Mouse (Mus musculus): Measurements from ENCODE around the gene Prdm13. TPM values are rescaled to one million over a fixed set of nuclear protein-coding genes. Genes with fewer than 3 reads are reported as not detected.

Prdm13 gene
- polyA plus RNA-seq (2015; fragmentation: Nextera tagmentation; extraction: Ambion mirVana) = not detected in 2 replicates

DNA sequence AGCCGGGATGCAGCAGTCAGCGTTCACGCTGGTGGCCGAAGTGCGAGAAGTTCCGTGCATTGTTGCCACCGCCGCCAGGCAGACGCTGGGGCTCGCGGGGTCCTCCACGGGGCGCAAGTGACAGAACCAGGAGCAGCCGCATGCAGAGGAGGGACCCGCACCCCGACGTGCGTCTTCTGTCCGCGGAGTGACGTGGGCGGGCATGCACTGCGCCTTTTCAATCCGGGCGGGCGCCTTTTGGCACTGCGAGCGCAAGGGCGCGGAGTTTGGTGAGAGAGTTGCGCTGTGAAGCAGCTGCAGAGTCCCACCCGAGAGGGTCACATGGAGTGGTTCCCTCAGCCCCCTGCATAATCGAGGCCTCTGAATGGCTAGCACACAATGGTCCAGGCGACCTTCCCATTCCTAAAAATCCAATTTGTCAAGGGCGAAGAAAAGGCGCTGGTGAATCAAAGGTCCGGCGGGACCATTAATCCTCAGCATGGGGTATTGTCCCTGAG lies at the start of gene Prdm13:
Gene Prdm13 (minus strand): TSS at position 369 of the 497 bp plus-strand sequence.
- Histone ChIP-seq H3K27ac (ENCODE audit: low read length) (no peak within 1 kb of the TSS), H3K4me1 (ENCODE audit: insufficient read depth, low read length) (peaks cover 10% of the 10 kb centered on the region), H3K4me2 (replicated peaks; ENCODE audit: low read depth, low read length) (no peak within 1 kb of the TSS), H3K4me3 (ENCODE audit: low read length) (no peak within 1 kb of the TSS), H3K9ac (replicated peaks; ENCODE audit: low read length) (no peak within 1 kb of the TSS), H3K36me3 (ENCODE audit: insufficient read depth, low read length) (no peaks in the 10 kb centered on the region), H3K9me3 (ENCODE audit: low read length) (no peaks in the 10 kb centered on the region), H3K27me3 (ENCODE audit: insufficient read depth, low read length) (peaks cover 99% of the 10 kb centered on the region)
- 1% methylated on average over 38 of the region's 38 CpGs for WGBS
- no peak for ATAC-seq (ENCODE audit: low FRiP score, low TSS enrichment)

DNA sequence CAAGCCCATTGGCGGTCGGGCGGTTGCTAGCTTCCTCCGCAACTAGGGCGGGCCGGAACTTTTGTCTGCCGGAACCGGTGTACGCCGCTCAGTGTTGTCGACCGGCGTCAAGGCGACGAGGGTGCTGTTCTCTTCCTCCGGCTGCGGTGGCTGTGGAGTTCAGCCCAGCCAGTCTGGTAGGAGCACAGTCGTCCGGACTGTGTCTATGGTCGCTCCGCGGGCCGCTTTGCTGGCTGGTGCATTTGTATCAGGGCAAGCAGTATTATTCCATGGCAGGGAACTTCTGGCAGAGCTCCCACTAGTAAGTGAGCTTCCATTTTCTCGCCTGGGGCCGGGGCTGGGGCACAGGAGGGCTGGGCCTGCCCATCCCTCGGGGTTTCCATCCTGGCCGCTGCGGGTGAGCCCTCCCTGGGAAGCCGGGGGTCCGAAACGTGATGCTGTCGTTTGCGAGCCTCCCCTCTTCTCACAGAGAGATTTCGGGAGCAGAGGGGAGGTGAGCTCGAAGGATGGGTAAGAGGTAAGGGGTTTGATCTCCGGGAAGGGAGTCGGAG lies 41.9 kb upstream of the Prdm13 start, which contains the start of gene Ccnc:
Gene Ccnc (plus strand): TSS at position 87 of the 551 bp plus-strand sequence.
- under 1% methylated on average over 37 of the region's 37 CpGs for WGBS
- H3K4me3 ChIP-seq (ENCODE audit: low read length) = peak within 1 kb of the TSS; percentile 78
- ATAC-seq (ENCODE audit: low FRiP score, low TSS enrichment) = peak; percentile 98
- peaks cover 5% of the 10 kb centered on the region for H3K4me1 ChIP-seq (ENCODE audit: insufficient read depth, low read length)
- no peaks in the 10 kb centered on the region for H3K9me3 ChIP-seq (ENCODE audit: low read length)
- H3K27ac ChIP-seq (ENCODE audit: low read length) = peak within 1 kb of the TSS; percentile 85
- peak within 1 kb of the TSS; percentile 82 for H3K9ac ChIP-seq (replicated peaks; ENCODE audit: low read length)
- peak within 1 kb of the TSS; percentile 60 for H3K4me2 ChIP-seq (replicated peaks; ENCODE audit: low read depth, low read length)
- H3K27me3 ChIP-seq (ENCODE audit: insufficient read depth, low read length) = no peaks in the 10 kb centered on the region
- H3K36me3 ChIP-seq (ENCODE audit: insufficient read depth, low read length) = no peaks in the 10 kb centered on the region

DNA sequence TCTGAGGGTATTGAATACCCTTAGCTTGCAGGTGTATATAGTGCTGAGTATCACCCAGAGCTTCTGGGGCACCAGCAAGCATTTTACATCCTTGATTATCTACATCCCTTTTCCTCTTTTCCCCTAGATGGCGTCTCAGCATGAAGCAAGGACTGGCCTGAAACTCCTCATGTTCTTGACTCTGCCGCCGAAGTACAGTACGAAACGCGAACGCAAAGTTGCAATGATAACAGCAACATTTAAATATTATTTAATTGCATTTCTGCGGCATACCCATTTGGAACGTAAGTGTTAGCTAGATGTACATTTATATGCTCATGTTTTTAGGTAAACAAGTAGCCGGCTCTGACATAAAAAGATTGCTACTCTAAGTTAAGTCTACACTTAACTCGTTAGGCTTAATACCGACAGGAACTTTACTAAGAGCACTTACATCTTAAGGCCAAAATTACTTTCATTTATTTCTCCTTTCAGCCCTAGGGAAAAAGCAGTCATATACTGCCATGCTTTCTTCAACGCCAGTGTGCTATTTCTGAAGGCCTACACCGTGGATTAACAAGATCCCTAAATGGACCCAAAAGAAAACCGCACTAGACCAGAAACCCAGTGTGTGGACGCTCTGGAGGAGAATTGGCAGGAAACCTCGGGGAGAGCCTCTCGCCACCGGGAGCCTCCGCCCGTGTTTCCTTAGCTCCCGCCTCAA lies 41.3 kb upstream of the Prdm13 start:
- H3K9me3 ChIP-seq (ENCODE audit: low read length) = no peaks in the 10 kb centered on the region
- H3K36me3 ChIP-seq (ENCODE audit: insufficient read depth, low read length) = no peaks in the 10 kb centered on the region
- H3K4me1 ChIP-seq (ENCODE audit: insufficient read depth, low read length) = peaks cover 5% of the 10 kb centered on the region
- H3K4me2 ChIP-seq (replicated peaks; ENCODE audit: low read depth, low read length) = peak overlapping the region; percentile 60
- WGBS = under 1% methylated on average over 22 of the region's 22 CpGs
- ATAC-seq (ENCODE audit: low FRiP score, low TSS enrichment) = peak; percentile 67
- H3K27me3 ChIP-seq (ENCODE audit: insufficient read depth, low read length) = no peaks in the 10 kb centered on the region
- H3K27ac ChIP-seq (ENCODE audit: low read length) = peak overlapping the region; percentile 85
- H3K4me3 ChIP-seq (ENCODE audit: low read length) = peak overlapping the region; percentile 78
- H3K9ac ChIP-seq (replicated peaks; ENCODE audit: low read length) = peak overlapping the region; percentile 82

DNA sequence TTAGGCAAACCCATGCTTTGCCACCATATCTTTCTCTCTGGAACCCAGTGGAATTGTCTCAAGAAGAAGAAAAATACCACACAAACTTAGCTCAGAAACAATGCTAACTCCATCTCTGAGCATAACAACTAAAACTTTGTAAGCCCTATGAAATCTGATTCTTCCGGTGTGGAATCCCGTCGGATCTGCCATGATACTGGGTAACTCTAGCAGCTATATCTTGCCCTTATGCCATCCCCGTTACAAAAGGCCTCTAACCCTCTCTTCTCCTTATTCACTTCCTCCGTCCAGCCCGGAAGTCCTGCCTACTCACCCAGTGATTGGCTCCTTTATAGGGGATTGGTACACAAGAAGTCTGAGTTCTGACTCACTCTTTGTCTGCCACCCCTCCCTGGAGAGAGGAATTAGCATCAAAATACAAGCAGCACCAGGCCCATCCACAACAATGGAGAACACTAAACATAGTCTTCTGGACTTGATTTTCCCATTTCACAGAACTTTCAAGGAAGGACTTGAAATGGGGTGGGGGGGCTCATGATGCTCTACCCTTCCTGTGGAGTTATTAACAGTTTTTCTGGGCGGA lies 37.1 kb upstream of the Prdm13 start:
- Histone ChIP-seq H3K27ac (ENCODE audit: low read length) (no peak overlapping the region), H3K36me3 (ENCODE audit: insufficient read depth, low read length) (no peaks in the 10 kb centered on the region)
- 55% methylated on average over 7 of the region's 7 CpGs for WGBS

DNA sequence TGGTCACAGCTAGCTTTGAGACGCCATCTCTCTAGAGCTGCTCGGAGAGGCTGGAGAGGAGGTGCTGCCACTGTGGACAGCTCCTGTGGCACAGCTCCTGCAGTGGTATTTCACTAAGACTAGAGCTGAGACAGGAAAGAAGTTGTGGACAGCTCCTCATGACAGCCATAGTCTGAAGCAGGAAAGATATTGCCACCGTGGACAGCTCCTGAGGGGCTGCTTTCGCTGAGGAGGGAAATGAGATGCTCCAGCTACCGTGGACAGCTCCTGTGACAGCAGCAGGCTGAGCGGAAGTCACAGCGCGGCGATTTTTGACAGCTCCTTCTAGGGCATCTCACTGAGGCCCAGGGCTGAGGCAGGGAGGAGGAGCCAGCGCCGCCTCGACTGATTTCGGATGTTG lies 26.4 kb upstream of the Prdm13 start:
- H3K36me3 ChIP-seq (ENCODE audit: insufficient read depth, low read length) = no peaks in the 10 kb centered on the region
- no peak overlapping the region for H3K9ac ChIP-seq (replicated peaks; ENCODE audit: low read length)
- WGBS = 3% methylated on average over 13 of the region's 13 CpGs
- peak; percentile 99 for ATAC-seq (ENCODE audit: low FRiP score, low TSS enrichment)
- no peaks in the 10 kb centered on the region for H3K9me3 ChIP-seq (ENCODE audit: low read length)
- H3K4me2 ChIP-seq (replicated peaks; ENCODE audit: low read depth, low read length) = no peak overlapping the region
- H3K27me3 ChIP-seq (ENCODE audit: insufficient read depth, low read length) = no peaks in the 10 kb centered on the region
- H3K4me3 ChIP-seq (ENCODE audit: low read length) = no peak overlapping the region
- H3K4me1 ChIP-seq (ENCODE audit: insufficient read depth, low read length) = no peaks in the 10 kb centered on the region
- H3K27ac ChIP-seq (ENCODE audit: low read length) = no peak overlapping the region

More for the DNA sequence above, 37.1 kb upstream of the Prdm13 start:
- Histone ChIP-seq H3K4me1 (ENCODE audit: insufficient read depth, low read length) (no peaks in the 10 kb centered on the region), H3K9ac (replicated peaks; ENCODE audit: low read length) (no peak overlapping the region), H3K9me3 (ENCODE audit: low read length) (no peaks in the 10 kb centered on the region), H3K4me3 (ENCODE audit: low read length) (no peak overlapping the region), H3K27me3 (ENCODE audit: insufficient read depth, low read length) (no peaks in the 10 kb centered on the region), H3K4me2 (replicated peaks; ENCODE audit: low read depth, low read length) (no peak overlapping the region)
- ATAC-seq (ENCODE audit: low FRiP score, low TSS enrichment) = no peak

DNA sequence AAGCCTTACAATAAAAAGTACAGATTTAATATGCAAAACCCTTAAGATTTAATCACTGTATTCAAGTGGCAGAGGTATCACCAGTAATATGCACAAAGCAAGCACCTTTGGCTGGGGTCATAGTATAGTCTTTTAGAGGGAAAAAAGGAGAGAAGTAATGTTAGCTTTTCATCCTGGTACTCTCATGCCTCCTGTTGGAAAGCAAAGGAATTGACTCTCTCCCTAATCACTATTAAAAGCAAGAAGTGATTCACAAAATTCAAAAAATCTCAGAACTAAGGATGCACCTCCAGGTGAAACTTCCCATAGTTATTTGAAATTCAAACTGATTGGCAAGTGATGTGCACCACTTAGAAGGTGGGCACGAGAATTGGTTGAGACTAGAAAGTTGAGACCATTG lies 19.3 kb upstream of the Prdm13 start:
- H3K9me3 ChIP-seq (ENCODE audit: low read length) = no peaks in the 10 kb centered on the region
- WGBS = 39% methylated on average over 1 of the region's 1 CpGs
- no peak for ATAC-seq (ENCODE audit: low FRiP score, low TSS enrichment)

DNA sequence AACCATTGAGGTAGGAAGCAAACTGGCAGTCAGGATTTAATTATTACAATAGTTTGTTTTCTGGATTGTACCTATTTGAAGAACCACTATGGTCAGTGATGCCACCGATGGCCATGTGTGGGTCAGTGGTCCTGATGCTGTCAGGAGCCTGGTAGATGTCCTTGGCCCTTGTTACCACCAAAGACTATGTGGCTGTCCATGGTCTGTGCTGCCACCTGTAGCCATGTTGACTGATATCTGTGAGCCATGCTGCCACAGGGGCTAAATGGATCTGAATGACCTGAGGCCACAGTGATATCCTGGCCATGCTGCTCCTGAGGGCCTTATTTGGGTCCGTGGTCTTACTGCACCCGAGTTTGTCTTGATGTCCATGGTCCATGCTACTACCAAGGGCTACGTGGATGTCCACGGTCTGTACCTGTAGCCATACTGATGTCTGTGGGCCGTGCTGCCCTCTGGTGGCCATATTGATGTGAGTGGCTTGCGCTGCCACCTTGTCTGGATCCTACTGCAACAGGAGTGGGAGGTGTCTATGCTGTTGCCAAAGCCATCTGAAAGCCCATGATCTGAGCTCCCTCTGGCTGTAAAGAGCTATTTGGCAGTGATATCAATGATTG lies 10.0 kb upstream of the Prdm13 start:
- peaks cover 33% of the 10 kb centered on the region for H3K27me3 ChIP-seq (ENCODE audit: insufficient read depth, low read length)
- WGBS = 32% methylated on average over 7 of the region's 7 CpGs
- no peak overlapping the region for H3K27ac ChIP-seq (ENCODE audit: low read length)
- H3K4me3 ChIP-seq (ENCODE audit: low read length) = no peak overlapping the region
- H3K36me3 ChIP-seq (ENCODE audit: insufficient read depth, low read length) = no peaks in the 10 kb centered on the region
- no peak overlapping the region for H3K4me2 ChIP-seq (replicated peaks; ENCODE audit: low read depth, low read length)
- H3K4me1 ChIP-seq (ENCODE audit: insufficient read depth, low read length) = no peaks in the 10 kb centered on the region
- 0 out of 2 replicates have a peak, but pooled peaks have one; percentile 39 for ATAC-seq (ENCODE audit: low FRiP score, low TSS enrichment)
- H3K9me3 ChIP-seq (ENCODE audit: low read length) = no peaks in the 10 kb centered on the region
- no peak overlapping the region for H3K9ac ChIP-seq (replicated peaks; ENCODE audit: low read length)

More for the DNA sequence above, 19.3 kb upstream of the Prdm13 start:
- H3K4me3 ChIP-seq (ENCODE audit: low read length) = no peak overlapping the region
- H3K4me1 ChIP-seq (ENCODE audit: insufficient read depth, low read length) = no peaks in the 10 kb centered on the region
- H3K9ac ChIP-seq (replicated peaks; ENCODE audit: low read length) = no peak overlapping the region
- no peak overlapping the region for H3K27ac ChIP-seq (ENCODE audit: low read length)
- no peak overlapping the region for H3K4me2 ChIP-seq (replicated peaks; ENCODE audit: low read depth, low read length)
- H3K36me3 ChIP-seq (ENCODE audit: insufficient read depth, low read length) = no peaks in the 10 kb centered on the region
- no peaks in the 10 kb centered on the region for H3K27me3 ChIP-seq (ENCODE audit: insufficient read depth, low read length)

DNA sequence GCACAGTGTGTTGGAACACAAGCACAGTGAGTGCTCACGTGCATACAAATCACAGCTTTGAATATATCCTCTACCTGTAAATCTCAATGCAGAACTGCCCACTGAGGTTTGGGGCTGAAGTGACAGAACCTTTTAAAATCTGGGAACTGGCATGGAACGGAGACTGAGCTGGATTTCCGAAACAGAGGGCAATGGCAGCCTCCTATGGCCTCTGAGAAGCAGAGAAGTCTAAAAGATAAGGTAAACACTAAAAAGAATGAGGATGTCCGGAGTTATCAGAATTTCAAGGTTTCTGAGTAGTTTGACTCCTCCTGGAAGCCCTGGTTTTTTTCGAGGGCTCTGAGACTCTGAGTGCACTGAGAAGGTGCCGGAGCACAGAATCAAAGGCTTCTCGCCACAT lies 4.5 kb upstream of the Prdm13 start:
- peaks cover 88% of the 10 kb centered on the region for H3K27me3 ChIP-seq (ENCODE audit: insufficient read depth, low read length)
- no peak overlapping the region for H3K9ac ChIP-seq (replicated peaks; ENCODE audit: low read length)
- H3K27ac ChIP-seq (ENCODE audit: low read length) = no peak overlapping the region
- WGBS = 4% methylated on average over 7 of the region's 7 CpGs
- H3K4me2 ChIP-seq (replicated peaks; ENCODE audit: low read depth, low read length) = no peak overlapping the region
- H3K4me1 ChIP-seq (ENCODE audit: insufficient read depth, low read length) = peaks cover 10% of the 10 kb centered on the region
- ATAC-seq (ENCODE audit: low FRiP score, low TSS enrichment) = no peak
- H3K9me3 ChIP-seq (ENCODE audit: low read length) = no peaks in the 10 kb centered on the region
- H3K36me3 ChIP-seq (ENCODE audit: insufficient read depth, low read length) = no peaks in the 10 kb centered on the region
- H3K4me3 ChIP-seq (ENCODE audit: low read length) = no peak overlapping the region

DNA sequence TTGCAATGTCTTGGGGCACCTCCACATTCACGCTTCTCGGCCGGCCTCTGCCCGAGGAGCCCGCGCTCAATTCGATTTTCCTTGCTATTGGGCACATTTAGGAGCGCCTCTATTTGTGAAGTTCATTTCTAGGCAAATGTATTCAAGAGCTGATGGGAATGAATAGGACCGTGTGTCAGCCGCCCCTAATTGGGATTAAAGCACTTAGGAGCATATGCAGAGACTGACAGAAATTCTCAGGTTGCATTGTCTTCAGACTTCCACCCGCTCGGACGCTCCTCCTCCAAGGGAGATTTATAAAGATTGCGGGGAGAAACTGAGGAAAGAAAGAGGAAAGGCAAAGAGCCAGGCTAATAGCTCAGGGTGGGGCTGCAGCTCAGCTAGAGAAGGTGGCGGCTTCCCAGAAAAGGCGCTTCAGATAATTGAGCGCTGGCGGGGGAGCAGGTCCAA lies 3.8 kb upstream of the Prdm13 start:
- no peaks in the 10 kb centered on the region for H3K36me3 ChIP-seq (ENCODE audit: insufficient read depth, low read length)
- no peaks in the 10 kb centered on the region for H3K9me3 ChIP-seq (ENCODE audit: low read length)
- H3K4me1 ChIP-seq (ENCODE audit: insufficient read depth, low read length) = peaks cover 10% of the 10 kb centered on the region
- WGBS = under 1% methylated on average over 18 of the region's 18 CpGs
- H3K9ac ChIP-seq (replicated peaks; ENCODE audit: low read length) = no peak overlapping the region
- no peak overlapping the region for H3K4me3 ChIP-seq (ENCODE audit: low read length)
- peak overlapping the region; percentile 85; the same call in 1 of the 2 replicates for H3K4me2 ChIP-seq (replicated peaks; ENCODE audit: low read depth, low read length)
- ATAC-seq (ENCODE audit: low FRiP score, low TSS enrichment) = no peak
- no peak overlapping the region for H3K27ac ChIP-seq (ENCODE audit: low read length)
- H3K27me3 ChIP-seq (ENCODE audit: insufficient read depth, low read length) = peaks cover 88% of the 10 kb centered on the region

Data from kidney, embryonic 16.5 days (tissue).